Mouse (Mus musculus) stomach, embryonic 15.5 days (tissue): ENCODE data around the gene Dus3l. TPM values are rescaled to one million over a fixed set of nuclear protein-coding genes. Genes with fewer than 3 reads are reported as not detected.

Experiments used
- ATAC-seq: fragments of 200-750 bp; cut with Nextera tagmentation; 2 replicates; pipeline ENCODE4 v1.8.0; 2017; ENCODE audit warnings: low read depth, moderate number of reproducible peaks, moderate TSS enrichment; ENCODE audit not compliant: insufficient read depth, low FRiP score
- H3K27ac ChIP-seq: fragments of 300-500 bp; sonication (generic); 2 replicates; pipeline ENCODE4 v1.5.1; 2015; ENCODE audit warnings: mild to moderate bottlenecking, inconsistent platforms
- H3K27me3 ChIP-seq: fragments of 300-500 bp; sonication (generic); replicated peaks from 2 replicates; pipeline ENCODE4 v1.6.1; 2015; ENCODE audit warnings: inconsistent platforms
- H3K36me3 ChIP-seq: fragments of 300-500 bp; sonication (generic); 2 replicates; pipeline ENCODE4 v1.6.1; 2015; ENCODE audit warnings: inconsistent platforms
- H3K4me1 ChIP-seq: fragments of 300-500 bp; sonication (generic); 2 replicates; pipeline ENCODE4 v1.6.1; 2015; ENCODE audit warnings: inconsistent platforms
- H3K4me2 ChIP-seq: fragments of 300-500 bp; sonication (generic); 2 replicates; pipeline ENCODE4 v1.6.1; 2015; ENCODE audit warnings: mild to moderate bottlenecking, inconsistent platforms
- H3K4me3 ChIP-seq: fragments of 300-500 bp; sonication (generic); replicated peaks from 2 replicates; pipeline ENCODE4 v1.5.1; 2015; ENCODE audit warnings: inconsistent platforms
- H3K9ac ChIP-seq: fragments of 300-500 bp; sonication (generic); 2 replicates; pipeline ENCODE4 v1.6.1; 2015; ENCODE audit warnings: inconsistent platforms
- H3K9me3 ChIP-seq: fragments of 300-500 bp; sonication (generic); 2 replicates; pipeline ENCODE4 v1.6.1; 2016; ENCODE audit warnings: inconsistent platforms
- WGBS: fragments of 180-500 bp; shearing (Covaris S2); methylation state at CpG from one replicate; pipeline ENCODE4 v1.1.7; 2015; 5-methylcytosine and 5-hydroxymethylcytosine counted together
- polyA plus RNA-seq: library from polyadenylated mRNA; unstranded; fragments of >200 nt; fragmentation: Nextera tagmentation; extraction: Ambion mirVana; gene quantifications from 2 replicates; pipeline ENCODE4 v1.2.1, GENCODE M21; 2015

Gene Dus3l
- polyA plus RNA-seq, 1 experiment from 2014 or later: 40.1 TPM

DNA sequence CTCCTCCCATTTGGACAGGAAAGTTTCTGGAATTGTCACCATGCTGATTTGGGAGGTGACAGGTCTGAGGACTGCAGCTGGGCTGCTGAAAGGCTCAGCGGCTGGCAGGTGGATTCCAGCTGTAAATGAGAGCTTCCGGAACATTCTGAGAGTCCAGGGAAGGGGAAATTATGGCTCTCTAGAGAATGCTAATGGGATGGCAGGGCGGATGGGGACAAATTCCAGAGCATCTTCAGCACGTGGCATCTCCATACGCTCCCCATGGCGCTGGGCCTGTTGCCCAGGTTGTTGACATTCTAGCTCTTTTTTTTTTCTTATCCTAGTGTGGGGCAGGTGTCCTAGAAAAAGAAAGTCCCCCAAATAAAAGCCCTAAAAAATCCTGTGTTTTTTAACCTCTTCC lies 35.4 kb upstream of the Dus3l start:
- H3K9me3 ChIP-seq: no peaks in the 10 kb centered on the region
- peaks cover under 1% of the 10 kb centered on the region; the same call in 1 of the 2 replicates for H3K36me3 ChIP-seq
- H3K27me3 ChIP-seq: 0 out of 2 replicates have a peak, but pooled peaks cover 3% of the 10 kb centered on the region
- no peak overlapping the region for H3K4me3 ChIP-seq
- H3K27ac ChIP-seq: no peak overlapping the region
- no peak overlapping the region for H3K9ac ChIP-seq
- H3K4me1 ChIP-seq: peaks cover 29% of the 10 kb centered on the region
- WGBS: 61% methylated on average over 6 of the region's 6 CpGs
- no peak for ATAC-seq
- H3K4me2 ChIP-seq: no peak overlapping the region

DNA sequence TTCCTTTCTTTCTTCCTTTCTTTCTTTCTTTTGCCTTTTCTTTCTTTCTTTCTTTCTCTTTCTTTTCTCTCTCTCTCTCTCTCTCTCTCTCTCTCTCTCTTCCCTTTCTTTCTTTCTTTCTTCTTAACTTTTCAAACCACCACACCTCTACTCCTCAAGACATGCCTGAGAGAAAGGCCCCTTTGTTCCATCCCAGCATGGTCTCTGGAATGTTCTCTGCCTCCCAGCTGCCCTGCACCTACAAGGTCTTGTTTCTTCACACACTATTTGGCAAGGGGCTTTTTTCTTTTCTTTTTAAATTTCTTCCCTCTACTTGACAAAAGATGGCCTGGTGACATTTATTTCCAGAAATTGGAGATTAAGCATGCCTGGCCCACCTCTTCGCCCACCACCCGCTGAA lies 34.9 kb upstream of the Dus3l start:
- Histone ChIP-seq H3K27me3 (0 out of 2 replicates have a peak, but pooled peaks cover 3% of the 10 kb centered on the region), H3K4me1 (peaks cover 29% of the 10 kb centered on the region), H3K27ac (no peak overlapping the region), H3K36me3 (no peaks in the 10 kb centered on the region), H3K4me2 (no peak overlapping the region), H3K9ac (no peak overlapping the region), H3K4me3 (no peak overlapping the region), H3K9me3 (no peaks in the 10 kb centered on the region)
- 65% methylated on average over 2 of the region's 2 CpGs for WGBS
- ATAC-seq: no peak

DNA sequence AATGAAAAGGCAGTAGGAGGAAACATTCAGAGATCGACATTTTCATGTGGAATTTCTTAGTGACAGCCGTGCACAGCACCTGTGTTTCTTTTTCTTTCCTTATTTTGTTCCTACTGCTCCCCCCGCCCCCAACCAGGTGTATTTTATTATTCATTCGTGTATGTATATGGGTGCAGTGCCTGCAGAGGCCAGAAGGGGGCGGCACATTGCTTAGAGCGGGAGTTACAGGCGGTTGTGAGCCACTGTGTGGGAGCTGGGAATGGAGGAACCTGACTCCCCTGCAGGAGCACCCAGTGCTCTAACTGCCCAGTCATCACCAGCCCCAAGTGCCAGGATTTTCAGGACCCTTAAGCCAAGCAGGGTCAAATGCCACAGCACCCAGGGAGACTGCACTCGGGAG lies 28.0 kb upstream of the Dus3l start:
- H3K36me3 ChIP-seq: no peaks in the 10 kb centered on the region
- no peak overlapping the region for H3K4me3 ChIP-seq

DNA sequence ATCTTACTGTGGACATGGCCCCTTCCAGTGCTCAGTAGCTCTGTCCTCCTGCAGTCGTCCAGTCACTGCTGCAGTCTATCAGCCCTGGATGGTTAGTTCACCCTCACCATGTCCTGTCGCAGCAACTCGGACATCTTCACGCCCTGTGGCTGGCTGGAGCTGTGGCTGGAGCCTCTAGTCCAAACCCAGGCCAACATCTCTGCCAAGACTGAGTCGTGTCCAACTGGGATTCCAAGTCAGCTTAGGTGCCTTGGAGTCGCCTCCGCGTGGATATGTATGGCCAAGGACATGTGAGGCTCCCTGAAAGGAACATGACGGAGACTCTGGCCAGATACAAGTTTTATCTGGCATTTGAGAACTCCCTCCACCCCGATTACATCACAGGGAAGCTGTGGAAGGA lies 26.3 kb upstream of the Dus3l start:
- Histone ChIP-seq H3K4me2 (no peak overlapping the region), H3K27me3 (no peaks in the 10 kb centered on the region), H3K9ac (no peak overlapping the region), H3K27ac (no peak overlapping the region), H3K9me3 (no peaks in the 10 kb centered on the region), H3K4me3 (no peak overlapping the region), H3K36me3 (no peaks in the 10 kb centered on the region), H3K4me1 (no peaks in the 10 kb centered on the region; the same call in 1 of the 2 replicates)
- no peak for ATAC-seq
- 73% methylated on average over 10 of the region's 10 CpGs for WGBS

More for the DNA sequence above, 28.0 kb upstream of the Dus3l start:
- 46% methylated on average over 8 of the region's 8 CpGs for WGBS
- Histone ChIP-seq H3K27me3 (no peaks in the 10 kb centered on the region), H3K4me1 (no peaks in the 10 kb centered on the region), H3K27ac (no peak overlapping the region), H3K4me2 (no peak overlapping the region), H3K9me3 (no peaks in the 10 kb centered on the region), H3K9ac (no peak overlapping the region)
- ATAC-seq: no peak

DNA sequence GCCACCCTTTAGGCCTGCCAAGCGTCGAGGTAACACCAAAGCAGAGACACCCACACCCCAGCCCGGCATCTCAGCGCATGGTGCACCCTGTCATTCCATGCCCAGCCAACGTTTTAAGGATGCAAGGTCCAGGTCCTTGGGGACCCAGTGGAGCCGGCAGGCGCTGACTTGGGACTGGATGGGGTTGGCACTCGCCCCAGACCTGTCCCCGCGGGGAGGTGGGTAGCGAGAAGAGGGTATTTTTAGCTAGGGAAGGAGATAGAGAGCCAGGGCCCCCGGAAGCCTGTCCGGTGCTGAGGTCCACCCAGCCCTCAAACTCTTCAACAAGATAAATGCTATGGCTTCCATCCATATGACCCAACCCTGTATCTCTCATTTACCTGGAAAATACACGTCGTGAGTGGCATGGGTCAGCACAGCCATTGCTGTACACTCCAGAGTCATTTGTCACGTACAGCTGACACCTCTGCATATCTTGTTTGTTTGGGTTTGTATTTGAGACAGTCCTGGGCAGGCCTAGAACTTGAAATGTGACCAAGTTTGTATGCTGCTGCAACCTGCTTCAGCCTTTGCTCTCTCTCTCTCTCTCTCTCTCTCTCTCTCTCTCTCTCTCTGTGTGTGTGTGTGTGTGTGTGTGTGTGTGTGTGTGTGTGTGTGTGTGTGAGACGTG lies 24.3 kb upstream of the Dus3l start:
- no peak overlapping the region for H3K4me2 ChIP-seq
- H3K36me3 ChIP-seq: no peaks in the 10 kb centered on the region
- H3K9me3 ChIP-seq: no peaks in the 10 kb centered on the region
- no peaks in the 10 kb centered on the region; the same call in 1 of the 2 replicates for H3K4me1 ChIP-seq
- no peaks in the 10 kb centered on the region for H3K27me3 ChIP-seq
- no peak overlapping the region for H3K9ac ChIP-seq
- no peak overlapping the region for H3K4me3 ChIP-seq
- H3K27ac ChIP-seq: no peak overlapping the region
- no peak for ATAC-seq
- 75% methylated on average over 17 of the region's 17 CpGs for WGBS

DNA sequence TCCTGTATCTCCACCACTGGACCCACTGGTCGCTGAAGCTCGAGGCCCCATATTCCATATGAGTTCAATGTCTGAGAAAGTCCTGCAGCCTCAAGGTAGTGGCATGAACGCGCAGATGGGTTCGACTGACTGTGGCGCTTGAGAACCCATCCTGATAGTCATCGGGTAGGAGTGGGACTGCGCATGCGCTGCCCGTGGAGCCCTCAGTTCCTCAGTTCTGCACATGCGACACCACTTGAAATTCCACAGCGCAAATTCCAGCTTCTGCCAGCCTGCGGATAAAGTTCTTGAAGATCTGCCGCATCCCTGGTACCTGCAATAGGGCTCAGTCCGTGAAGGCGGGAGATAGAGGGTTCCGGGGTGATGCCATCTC lies 23.8 kb upstream of the Dus3l start:
- 80% methylated on average over 17 of the region's 17 CpGs for WGBS
- Histone ChIP-seq H3K36me3 (no peaks in the 10 kb centered on the region), H3K4me3 (no peak overlapping the region), H3K27ac (no peak overlapping the region), H3K9me3 (no peaks in the 10 kb centered on the region), H3K4me1 (no peaks in the 10 kb centered on the region; the same call in 1 of the 2 replicates), H3K9ac (no peak overlapping the region), H3K27me3 (no peaks in the 10 kb centered on the region), H3K4me2 (no peak overlapping the region)
- ATAC-seq: no peak

DNA sequence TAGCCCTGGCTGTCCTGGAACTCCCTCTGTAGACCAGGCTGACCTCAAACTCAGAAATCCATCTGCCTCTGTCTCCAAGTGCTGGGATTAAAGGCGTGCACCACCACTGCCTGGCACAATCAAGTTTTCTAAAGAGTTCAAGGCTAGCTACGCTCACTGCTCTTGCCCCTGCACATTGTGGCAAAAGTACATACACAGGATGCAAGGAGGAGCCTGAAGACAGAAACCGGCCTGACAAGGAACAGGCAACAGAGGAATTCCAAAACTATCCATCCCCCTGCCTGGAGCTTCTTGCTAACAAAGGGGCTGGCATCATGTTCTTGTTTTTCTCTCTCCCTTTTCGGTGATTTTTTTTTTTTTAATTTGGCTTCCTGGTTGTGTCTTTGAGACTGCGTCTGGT lies 20.4 kb upstream of the Dus3l start:
- ATAC-seq: no peak
- Histone ChIP-seq H3K4me3 (no peak overlapping the region), H3K36me3 (no peaks in the 10 kb centered on the region), H3K9ac (no peak overlapping the region), H3K27me3 (no peaks in the 10 kb centered on the region), H3K4me1 (no peaks in the 10 kb centered on the region; the same call in 1 of the 2 replicates), H3K4me2 (no peak overlapping the region), H3K27ac (no peak overlapping the region), H3K9me3 (no peaks in the 10 kb centered on the region)
- WGBS: 40% methylated on average over 5 of the region's 5 CpGs

DNA sequence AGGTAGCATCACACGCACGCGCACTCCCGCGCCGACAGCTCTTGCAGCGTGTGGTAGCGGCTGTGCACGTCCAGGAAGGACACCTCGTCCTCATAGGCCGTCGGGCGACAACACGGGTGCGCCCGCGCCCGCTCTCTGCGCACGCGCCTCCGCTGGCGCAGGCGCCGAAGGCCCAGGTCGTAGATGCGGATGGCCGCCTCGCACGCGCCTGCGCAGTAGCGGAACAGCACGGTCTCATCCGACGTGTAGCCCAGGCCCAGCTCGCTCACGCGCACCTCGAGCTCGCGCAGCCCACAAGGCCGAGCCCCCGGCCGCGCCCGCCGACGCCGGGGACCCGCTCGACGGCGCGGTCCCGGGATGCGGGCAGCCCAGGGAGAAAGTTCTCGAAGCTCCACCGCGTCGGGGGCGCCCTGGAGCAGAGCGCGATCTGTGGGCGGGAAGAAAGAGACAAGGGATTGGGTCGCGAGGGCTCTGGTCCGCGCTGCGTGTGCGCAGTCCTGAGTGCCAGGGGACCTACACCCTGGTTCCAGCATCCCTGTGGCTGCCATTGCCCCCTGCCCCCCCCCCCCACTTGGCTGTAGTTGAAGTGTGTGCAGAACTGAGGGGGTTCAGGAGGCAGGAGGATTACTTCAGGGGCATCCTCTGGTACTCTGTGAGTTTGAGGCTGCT lies 13.0 kb upstream of the Dus3l start:
- WGBS: 25% methylated on average over 71 of the region's 71 CpGs

DNA sequence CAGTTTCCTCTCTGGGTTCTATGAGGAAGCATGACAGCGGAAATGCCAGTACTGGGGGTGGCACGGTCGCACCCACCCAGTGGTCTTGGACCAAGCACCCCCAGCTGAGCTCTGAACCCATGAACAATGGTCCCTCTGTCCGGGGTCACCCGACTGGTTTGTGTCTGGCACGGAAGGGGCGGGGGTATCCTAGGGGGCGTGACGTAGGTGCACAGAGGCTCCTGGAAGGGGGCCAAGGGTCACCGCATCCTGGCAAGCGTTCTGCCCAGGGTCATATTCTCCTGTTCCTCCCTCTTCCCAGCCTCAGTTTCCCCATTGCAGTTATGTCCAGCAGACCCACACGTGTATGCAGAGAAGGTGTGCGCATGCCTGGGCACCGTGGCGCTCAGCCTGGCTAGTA lies 11.1 kb upstream of the Dus3l start:
- H3K9me3 ChIP-seq: no peaks in the 10 kb centered on the region
- H3K4me1 ChIP-seq: peaks cover 42% of the 10 kb centered on the region
- H3K9ac ChIP-seq: no peak overlapping the region
- H3K4me2 ChIP-seq: no peak overlapping the region
- 27% methylated on average over 15 of the region's 15 CpGs for WGBS
- ATAC-seq: no peak
- no peak overlapping the region for H3K27ac ChIP-seq
- peaks cover 49% of the 10 kb centered on the region for H3K27me3 ChIP-seq
- no peaks in the 10 kb centered on the region for H3K36me3 ChIP-seq
- H3K4me3 ChIP-seq: no peak overlapping the region

More for the DNA sequence above, 13.0 kb upstream of the Dus3l start:
- ATAC-seq: peak; percentile 38; the same call in 1 of the 2 replicates
- Histone ChIP-seq H3K9ac (no peak overlapping the region), H3K4me2 (peak overlapping the region; percentile 55), H3K27ac (no peak overlapping the region), H3K4me1 (peaks cover 26% of the 10 kb centered on the region; the same call in 1 of the 2 replicates), H3K27me3 (peaks cover 45% of the 10 kb centered on the region), H3K4me3 (peak overlapping the region; percentile 29), H3K36me3 (no peaks in the 10 kb centered on the region), H3K9me3 (no peaks in the 10 kb centered on the region)

DNA sequence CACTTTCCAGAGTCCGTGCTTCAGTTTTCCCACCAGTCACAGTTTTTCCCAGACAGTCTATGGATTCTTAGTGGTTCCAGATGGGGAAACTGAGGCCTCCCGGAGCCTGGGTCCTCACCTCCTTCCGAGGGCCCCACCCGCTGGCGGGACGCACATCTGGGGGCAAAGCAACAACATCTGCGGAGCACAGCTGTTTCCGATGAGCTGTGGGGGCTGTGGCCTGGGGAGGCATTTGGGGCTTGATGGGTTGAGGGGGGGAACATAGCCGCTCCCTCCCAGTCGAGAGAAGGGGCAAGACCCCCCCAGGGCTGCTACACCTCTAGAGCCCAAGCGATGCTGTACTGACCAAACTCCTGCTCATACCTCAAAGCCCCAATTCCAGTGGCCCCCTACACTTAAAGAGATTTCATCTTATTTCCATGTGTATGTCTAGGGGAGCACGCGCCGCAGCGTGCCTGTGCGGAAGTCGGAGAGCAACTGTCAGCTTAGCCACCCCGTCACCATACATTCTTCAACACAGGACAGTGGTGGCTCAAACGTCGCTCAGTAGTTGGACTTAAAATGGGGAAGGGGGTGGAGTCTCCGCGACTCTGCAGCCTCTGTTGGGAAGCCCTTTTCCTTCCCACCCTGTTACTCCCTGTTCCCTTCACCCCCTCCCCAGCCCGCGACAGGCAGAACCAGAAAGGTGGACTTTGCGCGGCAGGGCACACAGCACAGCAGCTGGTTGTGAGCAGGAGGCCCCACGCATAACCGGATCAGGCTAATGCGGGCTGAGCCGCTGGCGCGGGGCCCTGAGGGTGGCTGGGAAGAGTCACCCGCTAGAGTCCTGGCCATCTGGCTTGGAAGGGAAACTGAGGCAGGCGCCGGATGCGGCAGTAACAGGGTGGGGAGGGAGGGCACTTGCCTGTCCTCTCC lies 10.0 kb upstream of the Dus3l start:
- no peak for ATAC-seq
- Histone ChIP-seq H3K9me3 (no peaks in the 10 kb centered on the region), H3K36me3 (no peaks in the 10 kb centered on the region), H3K4me3 (peak overlapping the region; percentile 12; the same call in 1 of the 2 replicates), H3K4me2 (peak overlapping the region; percentile 34; the same call in 1 of the 2 replicates), H3K9ac (no peak overlapping the region), H3K27me3 (peaks cover 49% of the 10 kb centered on the region), H3K4me1 (peaks cover 42% of the 10 kb centered on the region), H3K27ac (no peak overlapping the region)
- 16% methylated on average over 36 of the region's 36 CpGs for WGBS

DNA sequence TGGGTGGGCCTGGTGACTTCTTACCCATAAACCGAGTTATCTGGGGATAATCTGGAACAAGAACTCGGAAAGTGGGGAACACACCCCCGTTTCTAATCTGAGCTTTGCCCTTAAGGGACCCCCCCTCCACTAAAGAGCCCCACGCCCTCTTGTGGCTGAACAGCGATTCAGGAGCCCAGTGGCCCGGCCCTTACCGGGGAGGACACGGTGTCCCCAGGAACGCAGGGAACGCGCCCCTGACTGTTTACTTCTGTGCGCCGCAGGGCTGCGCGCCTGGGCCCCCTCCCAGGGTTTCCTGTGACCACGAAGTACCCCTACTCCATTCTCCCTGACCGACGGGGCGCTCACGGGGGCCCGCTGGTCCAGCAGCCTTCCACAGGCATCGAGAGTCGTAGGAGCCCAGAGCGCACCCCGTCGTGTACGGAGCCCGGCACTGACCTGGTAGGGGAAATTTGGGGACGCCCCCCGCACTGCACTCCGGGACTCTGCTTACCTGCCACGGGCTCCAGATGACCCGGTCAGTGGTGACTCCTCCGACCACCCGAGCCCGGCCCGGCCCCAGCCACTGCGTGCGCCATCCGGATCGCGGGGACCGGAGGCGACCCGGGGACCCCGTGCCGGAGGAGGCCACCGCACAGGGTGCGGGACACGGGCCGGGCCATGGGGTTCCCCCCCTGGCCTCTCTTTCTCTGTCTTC lies 7.7 kb upstream of the Dus3l start:
- ATAC-seq: peak; percentile 7; the same call in 1 of the 2 replicates
- Histone ChIP-seq H3K4me3 (peak overlapping the region; percentile 54), H3K9me3 (no peaks in the 10 kb centered on the region), H3K27ac (no peak overlapping the region), H3K9ac (peak overlapping the region; percentile 16), H3K4me1 (peaks cover 46% of the 10 kb centered on the region), H3K27me3 (peaks cover 42% of the 10 kb centered on the region), H3K36me3 (no peaks in the 10 kb centered on the region), H3K4me2 (peak overlapping the region; percentile 96)
- 1% methylated on average over 51 of the region's 51 CpGs for WGBS
